Mouse (Mus musculus) lung, postnatal 0 days (tissue): Measurements from ENCODE around the gene Gm45713.

Source experiments
- CTCF ChIP-seq: IDR thresholded peaks from 2 replicates; pipeline ENCODE4 v1.5.1; 2016; ENCODE audit warnings: antibody characterized with exemption, mild to moderate bottlenecking
- EP300 ChIP-seq: IDR thresholded peaks from 2 replicates; pipeline ENCODE4 v1.6.1; 2016; ENCODE audit warnings: antibody characterized with exemption, mild to moderate bottlenecking, control low read depth

DNA sequence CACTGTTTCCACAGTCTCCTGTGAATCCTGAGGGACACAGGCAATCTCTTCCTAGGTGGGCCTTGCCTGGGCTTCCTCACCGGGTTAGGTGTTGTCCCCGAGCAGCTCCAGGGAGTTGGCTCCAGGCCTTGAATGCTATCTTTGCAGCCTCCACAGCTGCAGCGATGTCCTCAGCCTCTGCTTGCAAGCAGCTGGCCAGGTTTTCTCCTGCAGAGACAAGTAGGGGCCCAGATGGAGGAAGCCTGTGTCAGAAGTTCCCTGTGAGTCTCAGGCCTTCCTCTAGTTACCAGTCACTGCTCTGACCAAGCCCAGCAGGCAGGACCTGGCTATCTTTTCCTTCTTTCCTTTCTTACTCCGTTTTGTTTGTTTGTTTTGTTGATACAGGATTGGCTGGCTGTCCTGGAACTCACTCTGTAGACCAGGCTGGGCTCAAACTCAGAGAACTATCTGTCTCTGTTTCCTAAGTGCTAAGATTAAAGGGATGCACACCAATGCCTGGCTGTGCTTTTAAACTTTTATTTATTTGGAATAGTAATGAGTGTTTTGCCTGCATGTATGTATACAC, 12.6 kb upstream of the Gm45713 start:
- no peak for TF ChIP-seq CTCF
- TF ChIP-seq EP300, result no peak
